Mouse (Mus musculus) ES-Bruce4 (cell line): Measurements from ENCODE around the gene Ptprm.

Experiments used
- CTCF ChIP-seq: IDR thresholded peaks from one replicate; pipeline ENCODE4 v1.8.1; 2011; ENCODE audit warnings: low read depth, low read length
- EP300 ChIP-seq: IDR thresholded peaks from 2 replicates; pipeline ENCODE4 v1.6.1; 2011; ENCODE audit warnings: low read depth, low read length; ENCODE audit not compliant: insufficient read depth
- POLR2A ChIP-seq: IDR thresholded peaks from one replicate; pipeline ENCODE4 v1.8.1; 2011; ENCODE audit warnings: low read length; ENCODE audit not compliant: insufficient read depth

DNA sequence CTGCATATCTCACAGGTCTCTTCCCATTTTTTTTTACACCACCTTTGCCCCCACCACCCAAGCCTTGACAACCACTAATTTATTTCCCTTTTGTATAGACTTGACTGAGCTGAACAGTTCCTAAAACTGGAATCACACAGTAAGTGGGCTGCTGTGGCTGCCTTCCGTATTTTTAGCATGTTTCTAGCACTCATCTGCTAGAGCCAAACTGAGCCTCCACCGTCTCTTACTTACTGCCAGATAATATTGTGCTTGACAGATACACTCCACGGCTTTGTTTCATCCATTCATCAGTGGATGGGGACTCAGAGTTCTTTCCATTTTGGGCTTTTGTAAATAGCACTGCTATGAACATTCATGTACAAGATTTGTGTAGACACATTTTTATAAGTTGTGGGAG lies 381.3 kb downstream of the Ptprm start:
- TF ChIP-seq CTCF (no peak), POLR2A (no peak), EP300 (no peak)
